Mouse (Mus musculus) naive thymus-derived CD4-positive, alpha-beta T cell, adult 2 months (primary cell): ENCODE results near the gene Dnah17.

Experiments used
- DNase-seq: peaks from one replicate; pipeline ENCODE4 v3.0.0-alpha.2; 2011; ENCODE audit warnings: low read depth

The Dnah17 gene

GRCm38 (mm10) chr11:118021806-118022205 is 108.6 kb downstream of the Dnah17 start:
- DNase-seq: peak; percentile 84

GRCm38 (mm10) chr11:118018328-118018727 is 112.1 kb downstream of the Dnah17 start:
- peak; percentile 67 for DNase-seq

- peak; percentile 63 for DNase-seq
Measured at GRCm38 (mm10) chr11:118015381-118016145, 114.9 kb downstream of the Dnah17 start.

- peak; percentile 78 for DNase-seq
Measured at GRCm38 (mm10) chr11:118014391-118014995, 115.9 kb downstream of the Dnah17 start.

- no peak for DNase-seq
Measured at GRCm38 (mm10) chr11:118013339-118013738, 117.1 kb downstream of the Dnah17 start.

GRCm38 (mm10) chr11:118012595-118012994 is 117.8 kb downstream of the Dnah17 start:
- DNase-seq: no peak

GRCm38 (mm10) chr11:118009865-118010571 is 120.4 kb downstream of the Dnah17 start:
- DNase-seq: no peak

- DNase-seq: no peak
Measured at GRCm38 (mm10) chr11:118008843-118009242, 121.6 kb downstream of the Dnah17 start.

GRCm38 (mm10) chr11:118008144-118008805 is 122.2 kb downstream of the Dnah17 start:
- no peak for DNase-seq

- peak; percentile 38 for DNase-seq
Measured at GRCm38 (mm10) chr11:118007460-118008143, 122.8 kb downstream of the Dnah17 start.

- no peak for DNase-seq
Measured at GRCm38 (mm10) chr11:118004217-118004616, 126.2 kb downstream of the Dnah17 start.

GRCm38 (mm10) chr11:118003718-118004117 is 126.7 kb downstream of the Dnah17 start:
- DNase-seq: no peak

- no peak for DNase-seq
Measured at GRCm38 (mm10) chr11:118003176-118003575, 127.3 kb downstream of the Dnah17 start.

GRCm38 (mm10) chr11:118000565-118001215 is 129.7 kb downstream of the Dnah17 start:
- no peak for DNase-seq

GRCm38 (mm10) chr11:118000083-118000482 is 130.4 kb downstream of the Dnah17 start:
- DNase-seq: no peak

- no peak for DNase-seq
Measured at GRCm38 (mm10) chr11:117999260-117999934, 131.0 kb downstream of the Dnah17 start.

- no peak for DNase-seq
Measured at GRCm38 (mm10) chr11:117998356-117998755, 132.1 kb downstream of the Dnah17 start.

- DNase-seq: no peak
Measured at GRCm38 (mm10) chr11:117997085-117997484, 133.3 kb downstream of the Dnah17 start.

- DNase-seq: no peak
Measured at GRCm38 (mm10) chr11:117996066-117996465, 134.4 kb downstream of the Dnah17 start.

GRCm38 (mm10) chr11:117995661-117996060 is 134.8 kb downstream of the Dnah17 start:
- DNase-seq: no peak

- no peak for DNase-seq
Measured at GRCm38 (mm10) chr11:117995255-117995654, 135.2 kb downstream of the Dnah17 start.
